Mouse (Mus musculus) megakaryocyte-erythroid progenitor cell, adult 5-6 weeks (primary cell): Measurements from ENCODE around the gene Fgfr2. TPM values are rescaled to one million over a fixed set of nuclear protein-coding genes. Genes with fewer than 3 reads are reported as not detected.
A peak's percentile ranks its signal among the peaks of the same experiment; 100 is the strongest.

ENCODE experiments used
- ATAC-seq: replicated peaks from 2 replicates; pipeline ENCODE4 v1.8.0; 2016; ENCODE audit warnings: mild to moderate bottlenecking, inconsistent platforms; ENCODE audit not compliant: severe bottlenecking, poor library complexity, low FRiP score, low TSS enrichment
- total RNA-seq, 2 experiments: library from RNA; stranded (forward) in 1 of 2; stranded (reverse) in 1 of 2; fragments of 200-1000, 215-1000 nt in 1 of 2; fragments of >200 nt in 1 of 2; fragmentation: Nextera tagmentation in 1 of 2; gene quantifications; 2 replicates each; pipeline ENCODE4 v1.2.3; 2014 to 2017

The Fgfr2 gene
- total RNA-seq, 2 experiments from 2014 or later, result not detected

GRCm38 (mm10) chr7:130768151-130768550 is 2355.0 kb downstream of the Fgfr2 start:
- no peak for ATAC-seq

DNA sequence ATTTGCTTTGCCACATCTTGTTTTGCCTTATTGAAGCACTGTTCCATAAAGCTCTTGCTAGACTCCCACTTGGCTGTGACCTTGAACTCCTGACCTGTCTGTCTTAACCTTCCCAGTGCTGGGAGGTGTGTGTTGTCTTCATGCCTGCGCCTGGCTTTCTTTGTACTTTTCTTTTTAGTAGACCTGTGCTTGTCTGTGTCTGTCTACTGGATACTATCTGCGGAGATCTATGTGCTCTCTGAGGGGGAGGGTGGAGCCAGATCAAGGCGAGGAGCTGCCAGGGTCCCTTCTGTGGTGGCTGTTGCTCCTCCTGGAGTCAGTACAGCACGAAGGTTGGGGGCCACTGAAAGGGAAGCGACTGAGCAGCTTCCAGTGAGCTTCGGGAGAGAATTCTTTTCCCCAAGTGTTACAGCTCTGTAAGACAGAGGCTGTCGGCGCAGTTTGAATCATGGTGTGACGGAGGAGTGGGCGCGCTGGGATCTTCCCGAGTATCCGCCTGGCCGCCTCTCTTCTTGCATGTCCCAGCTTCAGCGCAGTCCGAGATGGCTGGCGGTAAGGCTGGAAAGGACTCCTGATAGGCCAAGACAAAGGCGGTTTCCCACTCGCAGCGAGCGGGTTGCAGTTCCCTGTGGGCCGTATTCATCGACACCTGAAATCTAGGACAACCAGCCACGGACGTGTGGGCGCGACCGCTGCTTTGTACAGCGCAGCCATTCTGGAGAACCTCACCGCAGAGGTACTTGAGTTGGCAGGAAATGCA is 2356.6 kb downstream of the Fgfr2 start:
- no peak for ATAC-seq

DNA sequence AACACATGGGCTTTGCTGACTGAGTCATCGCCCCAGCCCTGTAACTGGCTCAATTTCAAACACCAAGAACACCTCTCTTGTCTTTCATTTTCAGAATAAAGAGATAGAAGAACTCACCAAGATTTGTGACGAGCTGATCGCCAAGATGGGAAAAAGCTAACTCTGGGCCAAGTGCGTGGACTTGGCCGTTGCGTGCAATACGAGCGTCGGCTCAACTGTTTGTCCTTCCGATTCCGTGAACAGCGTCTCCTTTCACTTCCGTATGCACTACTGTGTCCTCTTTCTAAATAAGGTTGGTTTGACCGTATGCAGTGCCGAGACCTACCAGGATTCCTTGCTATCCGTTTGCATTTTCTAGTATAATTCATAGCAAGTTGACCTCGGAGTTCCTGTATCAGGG is 2359.0 kb downstream of the Fgfr2 start:
- ATAC-seq, result no peak

GRCm38 (mm10) chr7:130762071-130762897 is 2360.9 kb downstream of the Fgfr2 start:
- ATAC-seq, result peak; percentile 90

DNA sequence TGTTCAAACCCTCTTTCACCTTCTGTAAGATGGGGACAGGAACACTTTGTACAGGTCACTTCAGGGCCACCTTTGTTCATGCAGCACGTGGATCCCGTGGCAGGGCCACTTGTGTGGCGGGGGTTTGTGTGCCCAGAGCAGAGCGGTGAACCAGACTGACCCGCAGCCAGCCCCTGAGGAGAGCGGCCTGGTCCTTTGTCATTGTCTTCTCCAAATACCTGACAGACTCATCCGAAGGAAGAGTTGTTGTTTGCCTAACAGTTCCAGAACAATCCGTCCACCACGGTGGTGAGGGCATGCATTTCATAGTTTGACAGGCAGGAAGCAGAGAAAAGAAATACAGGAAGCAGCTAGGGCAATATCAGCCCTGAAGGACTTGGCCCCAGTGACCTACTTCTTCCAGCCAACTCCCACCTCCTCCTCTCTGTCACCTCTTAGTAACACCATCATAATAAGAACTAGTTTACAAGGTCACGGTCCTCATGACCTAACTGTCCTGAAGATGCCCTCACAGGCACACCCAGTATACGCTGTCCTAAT is 2365.8 kb downstream of the Fgfr2 start:
- no peak for ATAC-seq

- no peak for ATAC-seq
These were observed 2366.8 kb downstream of the Fgfr2 start for GRCm38 (mm10) chr7:130756343-130756835.

- ATAC-seq, result no peak
These were observed 2368.4 kb downstream of the Fgfr2 start for GRCm38 (mm10) chr7:130754790-130755189.

GRCm38 (mm10) chr7:130751678-130752077 is 2371.5 kb downstream of the Fgfr2 start:
- ATAC-seq, result no peak

GRCm38 (mm10) chr7:130750752-130751490 is 2372.2 kb downstream of the Fgfr2 start:
- no peak for ATAC-seq

- ATAC-seq, result no peak
These were observed 2374.0 kb downstream of the Fgfr2 start for GRCm38 (mm10) chr7:130749165-130749564.

- ATAC-seq, result no peak
These were observed 2379.7 kb downstream of the Fgfr2 start for GRCm38 (mm10) chr7:130743239-130744025.

GRCm38 (mm10) chr7:130741099-130741498 is 2382.1 kb downstream of the Fgfr2 start:
- no peak for ATAC-seq

GRCm38 (mm10) chr7:130734195-130734787 is 2388.9 kb downstream of the Fgfr2 start:
- ATAC-seq, result no peak

DNA sequence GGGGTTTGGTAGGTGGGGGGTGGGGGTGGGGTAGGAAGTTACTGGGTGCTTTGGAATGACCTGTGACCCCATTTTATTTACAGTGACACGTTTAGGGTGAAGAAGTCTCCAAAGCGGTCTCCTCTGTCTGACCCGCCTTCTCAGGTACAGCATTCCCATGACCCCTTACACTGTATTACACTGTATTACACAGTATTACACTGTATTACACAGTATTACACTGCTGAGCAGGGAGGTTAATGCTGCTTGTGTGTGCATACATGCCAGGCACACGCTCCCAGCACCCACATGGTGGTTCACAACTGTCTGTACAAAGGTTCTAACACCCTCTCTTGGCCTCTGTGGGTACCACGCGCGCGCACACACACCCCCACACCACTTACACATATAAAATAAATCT is 2389.7 kb downstream of the Fgfr2 start:
- ATAC-seq, result no peak

DNA sequence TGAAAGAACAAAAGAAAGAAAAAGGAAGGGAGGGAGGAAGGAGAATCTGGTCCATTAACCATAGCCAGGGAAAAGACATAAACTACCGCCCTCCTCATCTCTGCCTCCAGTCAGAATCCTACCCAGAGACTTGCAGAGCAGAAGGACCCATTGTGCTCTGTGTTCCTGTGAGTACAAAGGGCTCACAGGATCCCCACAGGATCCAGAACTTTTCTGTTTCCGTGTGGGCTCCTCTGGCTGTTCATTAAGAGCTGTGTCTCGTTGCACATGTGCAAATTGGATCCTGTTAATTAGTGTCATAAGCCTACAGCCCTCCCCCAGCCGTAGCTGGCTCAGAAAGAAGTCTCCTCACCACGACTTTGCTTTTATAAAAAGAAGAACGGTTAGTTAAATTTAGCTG is 2390.2 kb downstream of the Fgfr2 start:
- ATAC-seq, result no peak

DNA sequence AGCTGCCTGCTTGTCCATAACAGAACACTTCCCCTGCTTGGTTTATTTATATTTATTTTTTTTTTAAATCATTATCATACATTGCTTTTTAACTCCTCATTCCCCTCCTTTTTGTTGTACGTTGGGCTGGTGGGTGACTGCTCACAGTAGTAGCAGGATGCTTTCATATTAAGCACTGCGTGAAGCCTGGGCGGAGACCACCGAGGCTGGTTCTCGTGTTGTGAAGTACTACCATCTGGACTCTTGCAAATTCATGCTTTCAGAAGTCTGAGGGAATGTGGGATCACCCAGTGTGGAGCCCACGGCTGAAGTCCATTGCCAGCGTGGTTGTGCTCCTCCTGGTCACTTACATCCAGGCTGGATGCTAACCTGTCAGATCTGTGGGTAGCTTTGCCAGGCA is 2391.4 kb downstream of the Fgfr2 start:
- no peak for ATAC-seq

GRCm38 (mm10) chr7:130727560-130727959 is 2395.6 kb downstream of the Fgfr2 start:
- no peak for ATAC-seq

GRCm38 (mm10) chr7:130726724-130727422 is 2396.3 kb downstream of the Fgfr2 start:
- ATAC-seq, result no peak
